15 mouse cellular contexts compared by ENCODE assay signal in genomic region chr5:139351628-139352027, GRCm38 (mm10). TPM values are rescaled to one million over a fixed set of nuclear protein-coding genes. Genes with fewer than 3 reads are reported as not detected.
DNase-seq lines count a peak whose midpoint lies in the region; ATAC-seq and TF ChIP-seq lines count a peak whose summit lies in the region.
"Had no signal": no experiment of that assay in that cellular context is flagged by ENCODE, and none has a peak within 500 bp of the region (broad histone marks: within the 10 kb centered on the region; RNA-seq: fewer than 3 reads in every experiment).

No protein-coding gene starts in this region.

- TF ChIP-seq EP300 in CH12.LX (IDR thresholded peaks at IDR 0.05; ENCODE audit: low read length): no peak

- no peak for ATAC-seq in liver, embryonic 12.5 days
- no peak for ATAC-seq in liver, embryonic 11.5 days (replicated peaks; ENCODE audit: low FRiP score)
- ATAC-seq in G1E (ENCODE audit: extremely low read depth, insufficient number of reproducible peaks, low FRiP score, poor library complexity, severe bottlenecking): no peak
- 0 out of 2 replicates have a peak, but pooled peaks have one; percentile 22 for ATAC-seq in limb, embryonic 12.5 days (ENCODE audit: insufficient number of reproducible peaks, insufficient read depth, low FRiP score, low TSS enrichment, low read depth)
- ATAC-seq in CD4-positive, CD25-positive, alpha-beta regulatory T cell, adult 4 months: no peak

- H3K9me3 ChIP-seq in liver, embryonic 12.5 days (replicated peaks): no peaks in the 10 kb centered on the region
- H3K9me3 ChIP-seq in liver, embryonic 11.5 days (ENCODE audit: control insufficient read depth, low read length): no peaks in the 10 kb centered on the region
- H3K9me3 ChIP-seq in CH12.LX (replicated peaks; ENCODE audit: low read length) (no peaks in the 10 kb centered on the region), G1E (replicated peaks) (no peaks in the 10 kb centered on the region)
- no peaks in the 10 kb centered on the region for H3K9me3 ChIP-seq in limb, embryonic 12.5 days
- H3K9me3 ChIP-seq: midbrain, embryonic 12.5 days had no signal

- no peak overlapping the region for H3K9ac ChIP-seq in liver, embryonic 12.5 days
- no peak overlapping the region for H3K9ac ChIP-seq in liver, embryonic 11.5 days (ENCODE audit: low read depth, low read length)
- H3K9ac ChIP-seq in CH12.LX (ENCODE audit: insufficient read depth, low read depth): no peak overlapping the region
- peak overlapping the region; percentile 40; the same call in 1 of the 2 replicates for H3K9ac ChIP-seq in limb, embryonic 12.5 days (replicated peaks)
- H3K9ac ChIP-seq: midbrain, embryonic 12.5 days had no signal

- TF ChIP-seq POLR2A in CH12.LX (IDR thresholded peaks at IDR 0.05; ENCODE audit: low read depth, low read length): no peak

- no peaks in the 10 kb centered on the region for H3K79me2 ChIP-seq in CH12.LX (replicated peaks; ENCODE audit: control insufficient read depth, extremely low read depth, insufficient read depth, poor library complexity, severe bottlenecking)

- no peak overlapping the region for H3K4me3 ChIP-seq in liver, embryonic 12.5 days
- no peak overlapping the region for H3K4me3 ChIP-seq in liver, embryonic 11.5 days (ENCODE audit: low read depth, low read length)
- H3K4me3 ChIP-seq in CH12.LX (replicated peaks in 1 of 3; ENCODE audit: low read depth in 2 of 3, low read length in 2 of 3, poor library complexity in 1 of 3) (no peak overlapping the region), G1E (ENCODE audit: low read depth, low read length) (peak overlapping the region; percentile 41; the same call in 1 of the 2 replicates)
- H3K4me3 ChIP-seq in limb, embryonic 12.5 days (replicated peaks): 0 out of 2 replicates have a peak overlapping the region, but pooled peaks have one; percentile 3
- H3K4me3 ChIP-seq: midbrain, embryonic 12.5 days had no signal

- dilution Hi-C loops in CH12.LX (cut with MboI; ENCODE audit: extremely low pct_ligation_motif_present, extremely low pct_unique_long_range_greater_than_20kb, low sequenced_read_pairs): no loop called here

- H3K27ac ChIP-seq in liver, embryonic 12.5 days: peak overlapping the region; percentile 34
- no peak overlapping the region for H3K27ac ChIP-seq in liver, embryonic 11.5 days (ENCODE audit: low read depth, low read length)
- no peak overlapping the region for H3K27ac ChIP-seq in CH12.LX (ENCODE audit: insufficient read depth, low read depth)
- H3K27ac ChIP-seq in limb, embryonic 12.5 days: peak overlapping the region; percentile 41; the same call in 1 of the 2 replicates
- H3K27ac ChIP-seq: midbrain, embryonic 12.5 days had no signal

- no peak overlapping the region for H3K4me2 ChIP-seq in liver, embryonic 12.5 days
- no peak overlapping the region for H3K4me2 ChIP-seq in liver, embryonic 11.5 days
- H3K4me2 ChIP-seq in CH12.LX (ENCODE audit: insufficient read depth, low read depth, poor library complexity, severe bottlenecking): peak overlapping the region; percentile 27; the same call in 1 of the 2 replicates
- H3K4me2 ChIP-seq in limb, embryonic 12.5 days: peak overlapping the region; percentile 32
- H3K4me2 ChIP-seq: midbrain, embryonic 12.5 days had no signal

- no peak for DNase-seq in liver, embryonic 11.5 days (ENCODE audit: low spot score)
- DNase-seq in CH12.LX (ENCODE audit: extremely low read depth) (peak; percentile 58), G1E (ENCODE audit: low spot score) (no peak)
- DNase-seq in urinary bladder, postnatal 14 days (ENCODE audit: low spot score): no peak
- DNase-seq in ovary, postnatal 36 days (ENCODE audit: low spot score): no peak
- DNase-seq: cerebellum, adult 9-11 months; kidney, adult 8-10 months; layer of hippocampus, postnatal 36 days; lung, adult 2 months had no signal

- TF ChIP-seq RAD21 in CH12.LX (IDR thresholded peaks at IDR 0.05; ENCODE audit: low read depth, low read length): no peak

- 27% methylated on average over 8 of the region's 8 CpGs for WGBS in liver, embryonic 12.5 days (ENCODE audit: insufficient replicate concordance)
- WGBS in liver, embryonic 11.5 days: 41% methylated on average over 8 of the region's 8 CpGs
- WGBS in limb, embryonic 12.5 days: 16% methylated on average over 8 of the region's 8 CpGs

- H3K36me3 ChIP-seq in liver, embryonic 12.5 days: no peaks in the 10 kb centered on the region
- no peaks in the 10 kb centered on the region for H3K36me3 ChIP-seq in liver, embryonic 11.5 days (ENCODE audit: control insufficient read depth, insufficient read depth, low read length)
- H3K36me3 ChIP-seq in CH12.LX (replicated peaks in 1 of 2; ENCODE audit: control insufficient read depth in 1 of 2, insufficient read depth in 1 of 2, low read length in 1 of 2) (peaks cover 0 to under 1% of the 10 kb centered on the region in 2 experiments), G1E (replicated peaks) (peaks cover 1% of the 10 kb centered on the region)
- H3K36me3 ChIP-seq in limb, embryonic 12.5 days: no peaks in the 10 kb centered on the region
- H3K36me3 ChIP-seq: midbrain, embryonic 12.5 days had no signal

- H3K4me1 ChIP-seq in liver, embryonic 12.5 days: peaks cover 59% of the 10 kb centered on the region
- peaks cover 12% of the 10 kb centered on the region for H3K4me1 ChIP-seq in liver, embryonic 11.5 days (replicated peaks; ENCODE audit: control insufficient read depth, insufficient read depth, low read length)
- H3K4me1 ChIP-seq in CH12.LX (ENCODE audit: control insufficient read depth in 1 of 2, insufficient read depth in 2 of 2) (peaks cover 18 to 26% of the 10 kb centered on the region in 2 experiments), G1E (ENCODE audit: insufficient read depth, low read depth, low read length) (peaks cover 70% of the 10 kb centered on the region)
- H3K4me1 ChIP-seq in limb, embryonic 12.5 days (replicated peaks): peaks cover 26% of the 10 kb centered on the region

- peaks cover 32% of the 10 kb centered on the region for H3K27me3 ChIP-seq in liver, embryonic 12.5 days (replicated peaks)
- H3K27me3 ChIP-seq in liver, embryonic 11.5 days (replicated peaks; ENCODE audit: control insufficient read depth, insufficient read depth, low read length): no peaks in the 10 kb centered on the region; the same call in 1 of the 2 replicates
- H3K27me3 ChIP-seq in CH12.LX (replicated peaks): peaks cover 3% of the 10 kb centered on the region
- peaks cover 35% of the 10 kb centered on the region for H3K27me3 ChIP-seq in G1E (ENCODE audit: insufficient read depth, low read length)
- H3K27me3 ChIP-seq in limb, embryonic 12.5 days: peaks cover 11% of the 10 kb centered on the region

- in situ Hi-C loops in CH12.LX (cut with MboI; ENCODE audit: low pct_ligation_motif_present, low pct_unique_long_range_greater_than_20kb, low sequenced_read_pairs): loop anchor here (25.0 kb wide), 1 partner anchor 111 kb away; the partner anchor contains the start of gene 3110082I17Rik

- TF ChIP-seq CTCF in CH12.LX (conservative IDR thresholded peaks at IDR 0.05 in 1 of 2, IDR thresholded peaks at IDR 0.05 in 1 of 2; ENCODE audit: low read depth in 2 of 2, low read length in 2 of 2) (no peak), G1E (IDR thresholded peaks at IDR 0.05; ENCODE audit: low read depth, low read length) (no peak)

RNA-seq across cellular contexts. Expression of gene Cox19, which starts 0.4 kb away (rescaled TPM):
- polyA plus RNA-seq in liver, embryonic 12.5 days (2016; fragmentation: Nextera tagmentation; extraction: Ambion mirVana): 72.3 and 73.8 TPM in 2 replicates
- 98.1 and 103 TPM in 2 replicates for polyA plus RNA-seq in liver, embryonic 11.5 days (2014; fragmentation: Nextera tagmentation; extraction: Ambion mirVana)
- total RNA-seq in CH12.LX (2012; rRNA removed) (30.1 and 38.8 TPM in 2 replicates), CH12.LX (2014; rRNA removed) (32.1 and 32.3 TPM in 2 replicates), G1E (2014; fragmentation: Nextera tagmentation) (4.8 and 10.0 TPM in 2 replicates), G1E (2017) (40.8 and 41.0 TPM in 2 replicates)
- polyA plus RNA-seq in CH12.LX (2012; ENCODE audit: insufficient read length, low read depth) (70.1 and 74.0 TPM in 2 replicates), G1E (2012) (35.7 and 37.7 TPM in 2 replicates)
- 118 and 121 TPM in 2 replicates for polyA plus RNA-seq in limb, embryonic 12.5 days (2016; fragmentation: Nextera tagmentation; extraction: Ambion mirVana)
- polyA plus RNA-seq in CD4-positive, CD25-positive, alpha-beta regulatory T cell, adult 4 months (2017; shearing (Covaris generic)): 10 to 100 TPM; 49.9 to 52.2 TPM

RNA-seq across cellular contexts. Expression of gene Cyp2w1, which starts 0.8 kb away (rescaled TPM):
- polyA plus RNA-seq in liver, embryonic 12.5 days (2016; fragmentation: Nextera tagmentation; extraction: Ambion mirVana): not detected in 2 replicates
- polyA plus RNA-seq in liver, embryonic 11.5 days (2014; fragmentation: Nextera tagmentation; extraction: Ambion mirVana): not detected in 2 replicates
- not detected in 2 replicates for total RNA-seq in CH12.LX (2012; rRNA removed)
- not detected in 2 replicates for total RNA-seq in CH12.LX (2014; rRNA removed)
- not detected in 2 replicates for polyA plus RNA-seq in CH12.LX (2012; ENCODE audit: insufficient read length, low read depth)
- total RNA-seq in G1E (2014; fragmentation: Nextera tagmentation): not detected in 2 replicates
- total RNA-seq in G1E (2017): not detected in 2 replicates
- not detected in 2 replicates for polyA plus RNA-seq in G1E (2012)
- 0.90 and 1.0 TPM in 2 replicates for polyA plus RNA-seq in limb, embryonic 12.5 days (2016; fragmentation: Nextera tagmentation; extraction: Ambion mirVana)
- polyA plus RNA-seq in CD4-positive, CD25-positive, alpha-beta regulatory T cell, adult 4 months (2017; shearing (Covaris generic)): not detected
- total RNA-seq: hematopoietic stem cell, adult 5-6 weeks; layer of hippocampus, postnatal 36 days had no signal
- polyA plus RNA-seq: spleen, adult 2 months had no signal

RNA-seq across cellular contexts. Expression of gene Gpr146, which starts 25.9 kb away (rescaled TPM):
- 18.3 and 19.3 TPM in 2 replicates for polyA plus RNA-seq in liver, embryonic 12.5 days (2016; fragmentation: Nextera tagmentation; extraction: Ambion mirVana)
- polyA plus RNA-seq in liver, embryonic 11.5 days (2014; fragmentation: Nextera tagmentation; extraction: Ambion mirVana): 13.4 and 15.1 TPM in 2 replicates
- total RNA-seq in CH12.LX (2012; rRNA removed) (0.08 and 0.13 TPM in 2 replicates), CH12.LX (2014; rRNA removed) (not detected in 2 replicates), G1E (2014; fragmentation: Nextera tagmentation) (34.2 and 36.5 TPM in 2 replicates), G1E (2017) (26.8 and 27.4 TPM in 2 replicates)
- polyA plus RNA-seq in CH12.LX (2012; ENCODE audit: insufficient read length, low read depth) (not detected in 2 replicates), G1E (2012) (18.1 and 21.3 TPM in 2 replicates)
- polyA plus RNA-seq in limb, embryonic 12.5 days (2016; fragmentation: Nextera tagmentation; extraction: Ambion mirVana): 1.7 and 2.3 TPM in 2 replicates
- 10 to 100 TPM in 1 of 2 experiments, 1 to 10 TPM in 1; 8.1 to 11.3 TPM for polyA plus RNA-seq in CD4-positive, CD25-positive, alpha-beta regulatory T cell, adult 4 months (2017; shearing (Covaris generic))

RNA-seq across cellular contexts. Expression of gene Adap1, which starts 26.2 kb away (rescaled TPM):
- 6.7 and 7.3 TPM in 2 replicates for polyA plus RNA-seq in liver, embryonic 12.5 days (2016; fragmentation: Nextera tagmentation; extraction: Ambion mirVana)
- 7.2 and 8.1 TPM in 2 replicates for polyA plus RNA-seq in liver, embryonic 11.5 days (2014; fragmentation: Nextera tagmentation; extraction: Ambion mirVana)
- 73.2 and 93.9 TPM in 2 replicates for total RNA-seq in CH12.LX (2012; rRNA removed)
- 53.9 and 55.3 TPM in 2 replicates for total RNA-seq in CH12.LX (2014; rRNA removed)
- polyA plus RNA-seq in CH12.LX (2012; ENCODE audit: insufficient read length, low read depth): 61.8 and 70.7 TPM in 2 replicates
- 1.2 and 2.3 TPM in 2 replicates for total RNA-seq in G1E (2014; fragmentation: Nextera tagmentation)
- total RNA-seq in G1E (2017): 1.3 and 1.4 TPM in 2 replicates
- polyA plus RNA-seq in G1E (2012): 1.7 and 1.8 TPM in 2 replicates
- polyA plus RNA-seq in limb, embryonic 12.5 days (2016; fragmentation: Nextera tagmentation; extraction: Ambion mirVana): 0.77 and 1.1 TPM in 2 replicates
- polyA plus RNA-seq in CD4-positive, CD25-positive, alpha-beta regulatory T cell, adult 4 months (2017; shearing (Covaris generic)): 1 to 10 TPM; 4.8 to 6.0 TPM

RNA-seq across cellular contexts. Expression of gene C130050O18Rik, which starts 53.5 kb away (rescaled TPM):
- 0.72 and 0.75 TPM in 2 replicates for polyA plus RNA-seq in liver, embryonic 12.5 days (2016; fragmentation: Nextera tagmentation; extraction: Ambion mirVana)
- 1.5 and 1.6 TPM in 2 replicates for polyA plus RNA-seq in liver, embryonic 11.5 days (2014; fragmentation: Nextera tagmentation; extraction: Ambion mirVana)
- 0.17 TPM in 1 of 2 replicates, not detected in the other for total RNA-seq in CH12.LX (2012; rRNA removed)
- total RNA-seq in CH12.LX (2014; rRNA removed): 0.15 TPM in 1 of 2 replicates, not detected in the other
- polyA plus RNA-seq in CH12.LX (2012; ENCODE audit: insufficient read length, low read depth): 0.53 and 0.54 TPM in 2 replicates
- total RNA-seq in G1E (2014; fragmentation: Nextera tagmentation): 0.83 TPM in 1 of 2 replicates, not detected in the other
- total RNA-seq in G1E (2017): 0.06 and 0.33 TPM in 2 replicates
- polyA plus RNA-seq in G1E (2012): 0.03 and 0.07 TPM in 2 replicates
- 1.5 and 1.7 TPM in 2 replicates for polyA plus RNA-seq in limb, embryonic 12.5 days (2016; fragmentation: Nextera tagmentation; extraction: Ambion mirVana)
- polyA plus RNA-seq in CD4-positive, CD25-positive, alpha-beta regulatory T cell, adult 4 months (2017; shearing (Covaris generic)): not detected

Comparison
In these comparisons a context has a peak if more than half of its experiments do, and no peak if none do; other contexts are left out.
1. H3K27ac ChIP-seq: peak in liver, embryonic 12.5 days (single experiment) and limb, embryonic 12.5 days (single experiment); none in liver, embryonic 11.5 days (single experiment) and CH12.LX (single experiment).
2. H3K4me2 ChIP-seq: peak in CH12.LX (single experiment) and limb, embryonic 12.5 days (single experiment); none in liver, embryonic 12.5 days (single experiment) and liver, embryonic 11.5 days (single experiment).
3. H3K4me3 ChIP-seq: peak in G1E (single experiment) and limb, embryonic 12.5 days (single experiment); none in liver, embryonic 12.5 days (single experiment), liver, embryonic 11.5 days (single experiment) and CH12.LX (0 of 3).